Mouse (Mus musculus) gastrocnemius, adult 2 months (tissue): ENCODE measurements at regions not wholly inside any gene's neighbourhood (a gene's known extent, or its start where the extent isn't known, plus 50 kb on each side); places are given as distances from the start of the nearest gene placed in this dataset.

Experiments used
- DNase-seq: peaks from one replicate; pipeline ENCODE4 v3.0.0; 2022
- H3K27ac ChIP-seq: fragments of 200-600 bp; 2 replicates; pipeline ENCODE4 v1.8.1; 2022; ENCODE audit warnings: mild to moderate bottlenecking
- H3K4me3 ChIP-seq: fragments of 200-600 bp; 2 replicates; pipeline ENCODE4 v1.8.1; 2022; ENCODE audit warnings: mild to moderate bottlenecking, moderate library complexity
- CTCF ChIP-seq: fragments of 200-600 bp; IDR thresholded peaks from 2 replicates; pipeline ENCODE4 v1.8.1; 2022; ENCODE audit warnings: antibody characterized with exemption, mild to moderate bottlenecking, moderate library complexity
- intact Hi-C: fragments of 180-260 bp; cut with DNase I; formaldehyde crosslinking; loops from one replicate; pipeline ENCODE4 v1.15.1; 2025

DNA sequence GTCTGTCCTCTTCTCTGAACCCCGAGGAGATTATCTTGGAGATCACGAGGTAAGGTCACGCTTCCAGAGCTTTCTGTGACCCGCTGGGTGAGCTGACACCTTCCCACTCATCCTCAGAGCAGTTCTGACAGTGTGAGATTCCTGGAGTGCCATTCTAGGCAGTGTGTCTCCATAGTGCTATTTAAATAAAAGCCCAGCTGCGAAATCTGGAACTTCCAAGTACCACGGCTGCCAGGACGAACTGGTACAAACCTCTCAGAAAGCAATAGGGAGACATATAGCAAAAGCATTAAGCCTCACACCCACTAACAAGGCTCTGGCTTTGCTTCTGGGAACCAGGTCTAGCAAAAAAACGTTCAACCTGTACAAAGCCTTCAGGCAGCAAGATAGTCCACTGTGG lies 261.4 kb upstream of the Cdyl start:
- no peak for DNase-seq
- intact Hi-C loops: no loop called here
- H3K4me3 ChIP-seq: no peak overlapping the region
- H3K27ac ChIP-seq: no peak overlapping the region
- no peak for TF ChIP-seq CTCF

DNA sequence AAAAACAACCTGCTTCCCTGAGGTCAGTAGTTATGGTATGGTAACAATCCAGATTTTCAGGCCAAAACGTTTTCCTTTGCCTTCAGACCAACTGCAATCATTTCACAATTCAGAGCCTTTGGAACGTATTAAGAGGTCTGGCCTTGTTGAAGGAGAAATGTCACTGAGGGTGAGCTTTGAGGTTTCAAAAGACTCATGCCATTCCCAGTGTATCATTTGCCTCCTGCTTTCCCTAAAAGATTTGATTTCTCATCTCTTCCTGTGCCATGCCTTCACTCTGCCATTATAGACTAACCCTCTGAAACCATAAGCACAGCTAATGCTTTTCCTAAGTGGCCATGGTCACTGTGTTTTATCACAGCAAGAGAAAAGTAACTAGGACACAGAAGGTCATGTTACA lies 256.8 kb upstream of the Cdyl start:
- no peak overlapping the region for H3K4me3 ChIP-seq
- intact Hi-C loops: no loop called here
- TF ChIP-seq CTCF: no peak
- no peak overlapping the region for H3K27ac ChIP-seq
- DNase-seq: no peak

DNA sequence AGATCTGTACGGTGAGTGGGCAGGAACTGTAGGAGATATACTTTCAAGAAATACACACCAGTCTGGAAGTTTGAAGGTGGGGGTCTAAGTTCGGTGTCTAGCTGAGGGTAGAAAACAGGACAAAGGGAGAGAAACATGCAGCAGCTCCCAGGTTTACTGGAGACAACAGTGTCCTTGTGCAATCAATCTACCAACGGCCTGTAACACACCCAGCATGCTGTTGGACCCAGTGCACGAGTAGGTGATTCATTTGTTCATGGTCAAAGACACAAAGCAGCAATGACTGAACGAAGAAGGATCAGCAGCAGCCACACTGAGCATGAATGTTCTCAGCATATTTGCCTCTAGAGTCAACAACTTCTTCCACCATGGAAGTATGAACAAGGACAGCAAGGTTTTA lies 255.2 kb upstream of the Cdyl start:
- Histone ChIP-seq H3K27ac (no peak overlapping the region), H3K4me3 (no peak overlapping the region)
- TF ChIP-seq CTCF: no peak
- intact Hi-C loops: no loop called here
- no peak for DNase-seq

DNA sequence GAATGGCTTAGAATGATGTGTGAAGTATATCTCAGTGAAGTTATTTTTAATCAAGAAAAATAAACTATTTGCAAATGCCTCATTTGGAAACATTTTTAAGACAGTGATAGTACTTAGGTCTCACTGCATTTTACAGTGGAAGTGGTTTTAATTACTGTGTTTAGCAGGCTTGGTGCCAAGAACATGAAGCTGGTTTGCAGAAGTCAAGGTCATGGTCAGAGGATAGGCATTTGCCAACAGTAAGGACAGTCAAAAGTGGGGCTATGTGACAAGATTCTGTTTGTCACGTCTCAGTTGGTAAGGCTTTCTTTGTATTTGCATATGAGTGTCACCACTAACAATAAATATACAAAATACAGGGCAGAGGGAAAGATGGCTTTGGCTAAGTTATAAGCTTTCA lies 254.2 kb upstream of the Cdyl start:
- TF ChIP-seq CTCF: no peak
- no peak overlapping the region for H3K4me3 ChIP-seq
- intact Hi-C loops: no loop called here
- no peak for DNase-seq
- no peak overlapping the region for H3K27ac ChIP-seq

DNA sequence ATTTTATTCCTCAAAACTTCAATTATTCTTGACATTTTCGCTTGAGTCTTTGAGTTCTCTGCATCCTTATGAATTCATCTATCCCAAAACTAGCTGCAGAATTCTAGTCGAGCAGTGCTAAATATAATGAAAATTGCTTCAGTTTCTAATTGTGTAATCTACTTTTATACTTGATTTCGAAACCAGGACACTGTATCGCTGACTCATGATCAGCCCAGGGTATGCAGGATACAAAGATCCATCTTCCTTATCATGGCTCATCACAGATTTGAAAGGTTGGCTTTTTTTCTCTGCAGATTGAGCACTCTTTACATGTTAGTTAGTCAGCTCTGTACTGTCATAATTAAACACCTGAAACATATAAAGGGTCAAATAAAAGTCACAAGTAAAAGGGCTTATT lies 242.1 kb upstream of the Cdyl start:
- intact Hi-C loops: no loop called here
- H3K27ac ChIP-seq: no peak overlapping the region
- H3K4me3 ChIP-seq: no peak overlapping the region
- no peak for TF ChIP-seq CTCF
- no peak for DNase-seq

DNA sequence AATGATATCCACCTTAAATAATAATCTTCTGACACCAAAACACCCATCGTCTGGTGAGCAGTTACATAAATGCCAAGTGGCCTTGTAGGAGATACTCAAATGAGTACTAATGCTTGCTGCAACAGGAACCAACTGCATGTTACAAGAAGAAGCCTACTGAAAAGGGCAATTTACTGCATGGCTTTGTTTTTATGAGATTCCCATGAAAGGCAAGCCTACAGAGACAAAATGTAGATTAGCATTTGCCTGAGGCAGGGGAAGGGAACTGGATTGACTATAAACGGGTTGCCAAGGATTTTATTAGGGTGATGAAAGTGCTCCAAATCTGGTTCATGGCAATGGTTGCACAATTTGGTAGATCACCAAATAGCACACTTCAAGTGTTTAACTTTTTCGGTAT lies 239.6 kb upstream of the Cdyl start:
- no peak overlapping the region for H3K27ac ChIP-seq
- H3K4me3 ChIP-seq: no peak overlapping the region
- DNase-seq: no peak
- TF ChIP-seq CTCF: no peak
- intact Hi-C loops: no loop called here

DNA sequence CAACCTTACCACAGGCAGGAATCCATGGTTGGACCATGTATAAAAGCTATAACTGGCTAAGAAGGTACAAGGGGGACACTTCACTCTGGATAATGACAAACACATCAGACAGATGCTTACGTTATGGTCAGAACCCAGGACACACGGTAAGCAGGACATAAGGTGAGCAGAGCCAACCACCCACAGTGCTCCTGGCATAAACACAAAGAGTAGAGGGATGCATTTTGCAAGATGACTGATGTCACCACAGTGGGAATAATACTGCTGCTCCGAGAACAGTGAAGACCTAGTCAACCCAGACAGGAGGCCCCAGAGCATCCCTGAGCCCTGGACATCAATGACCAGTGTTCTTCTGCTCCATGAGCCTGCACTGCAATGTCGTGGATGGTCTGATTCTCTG lies 233.6 kb upstream of the Cdyl start:
- no peak for DNase-seq
- no peak overlapping the region for H3K4me3 ChIP-seq
- H3K27ac ChIP-seq: no peak overlapping the region
- intact Hi-C loops: no loop called here
- TF ChIP-seq CTCF: no peak

DNA sequence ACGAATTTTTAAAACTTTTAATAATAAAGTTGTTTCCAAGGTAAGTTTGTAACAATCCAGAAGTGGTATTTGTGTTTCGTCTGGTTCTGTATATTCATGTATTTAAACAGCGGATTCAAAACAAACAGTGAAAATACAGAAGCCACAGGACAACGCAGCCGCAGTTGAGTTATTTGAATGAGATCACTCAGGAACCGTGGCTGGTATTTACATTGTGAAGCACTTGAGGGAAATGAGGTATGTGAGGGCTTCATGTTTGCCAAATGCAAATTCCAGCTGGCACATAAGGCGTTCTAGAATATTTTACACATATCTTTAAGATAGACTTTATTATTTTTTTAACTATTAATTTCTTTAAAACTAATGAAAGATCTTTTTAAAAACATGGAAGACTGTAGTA lies 224.5 kb upstream of the Cdyl start:
- DNase-seq: no peak
- intact Hi-C loops: no loop called here
- no peak overlapping the region for H3K4me3 ChIP-seq
- no peak overlapping the region for H3K27ac ChIP-seq
- TF ChIP-seq CTCF: no peak

DNA sequence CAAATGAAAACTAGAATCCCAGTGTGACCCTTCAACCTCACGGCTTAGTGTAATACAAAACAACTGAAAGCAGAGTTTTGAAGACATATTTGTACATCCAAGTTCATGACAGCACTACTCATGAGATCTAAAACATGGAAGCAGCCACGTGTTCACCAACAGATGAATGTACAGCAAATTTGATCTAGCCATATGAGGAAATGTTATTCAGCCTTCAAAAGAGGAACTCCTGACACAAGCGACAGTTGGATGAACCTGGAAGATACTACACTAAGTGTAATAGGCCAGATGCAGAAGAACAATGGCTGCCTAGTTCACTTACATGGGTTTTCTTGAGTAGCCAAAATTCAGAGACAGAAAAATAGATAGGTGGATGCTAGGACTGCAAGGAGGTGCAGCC lies 212.0 kb upstream of the Cdyl start:
- intact Hi-C loops: no loop called here
- H3K4me3 ChIP-seq: no peak overlapping the region
- H3K27ac ChIP-seq: no peak overlapping the region
- no peak for TF ChIP-seq CTCF
- no peak for DNase-seq

DNA sequence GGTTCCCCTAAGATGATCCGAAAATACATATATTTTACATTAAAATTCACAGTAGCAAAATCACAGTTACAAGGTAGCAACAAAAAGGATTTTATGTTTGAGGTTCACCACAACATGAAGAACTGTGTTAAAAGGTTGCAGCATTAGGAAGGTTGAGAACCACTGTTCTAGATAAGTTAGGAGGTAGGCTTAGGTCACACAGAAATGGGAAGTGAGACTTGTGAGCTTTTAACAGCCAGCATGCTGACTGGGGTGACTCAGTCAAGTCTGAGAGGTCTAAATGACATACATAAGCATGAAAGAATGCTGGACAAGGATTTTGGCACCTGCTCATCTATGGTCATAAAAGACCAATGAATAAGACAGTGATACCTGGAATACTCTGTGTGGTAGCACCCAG lies 207.2 kb upstream of the Cdyl start:
- no peak for DNase-seq
- Histone ChIP-seq H3K27ac (no peak overlapping the region), H3K4me3 (no peak overlapping the region)
- intact Hi-C loops: no loop called here
- no peak for TF ChIP-seq CTCF

DNA sequence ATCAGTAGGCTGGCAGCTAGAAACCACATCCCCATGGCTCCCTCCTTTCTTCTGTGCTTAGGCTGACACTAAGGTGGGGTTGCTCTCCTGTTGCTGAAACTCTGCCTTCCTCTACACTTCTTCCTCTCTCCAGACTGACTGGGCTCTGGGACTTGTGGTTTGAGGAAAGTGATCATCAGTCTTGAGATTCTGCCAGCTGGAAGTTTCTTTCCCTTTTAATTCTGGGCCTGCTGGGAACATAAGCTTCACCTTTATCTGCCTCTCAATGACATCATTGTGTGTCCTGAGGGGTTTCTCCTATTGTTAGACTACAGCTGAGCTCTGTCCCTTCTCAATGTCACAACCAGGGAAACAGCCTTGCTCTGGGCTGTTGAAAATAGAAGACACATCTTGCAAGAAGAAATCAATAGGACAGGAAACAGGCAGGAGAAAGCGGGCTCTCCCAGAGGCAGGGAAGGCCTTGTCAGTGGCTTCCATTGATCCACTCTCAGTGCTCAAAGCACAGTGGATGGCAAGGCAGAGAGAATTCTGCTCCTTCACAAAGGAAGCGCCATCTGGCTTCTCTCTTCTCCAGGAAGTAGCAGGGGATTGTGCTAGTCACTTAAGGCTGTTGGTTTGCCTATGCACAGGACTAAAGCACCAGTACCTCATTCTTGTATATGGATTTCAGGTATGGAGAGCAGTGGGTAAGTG lies 206.3 kb upstream of the Cdyl start:
- no peak for DNase-seq
- TF ChIP-seq CTCF: no peak
- no peak overlapping the region for H3K27ac ChIP-seq
- intact Hi-C loops: no loop called here
- H3K4me3 ChIP-seq: no peak overlapping the region

DNA sequence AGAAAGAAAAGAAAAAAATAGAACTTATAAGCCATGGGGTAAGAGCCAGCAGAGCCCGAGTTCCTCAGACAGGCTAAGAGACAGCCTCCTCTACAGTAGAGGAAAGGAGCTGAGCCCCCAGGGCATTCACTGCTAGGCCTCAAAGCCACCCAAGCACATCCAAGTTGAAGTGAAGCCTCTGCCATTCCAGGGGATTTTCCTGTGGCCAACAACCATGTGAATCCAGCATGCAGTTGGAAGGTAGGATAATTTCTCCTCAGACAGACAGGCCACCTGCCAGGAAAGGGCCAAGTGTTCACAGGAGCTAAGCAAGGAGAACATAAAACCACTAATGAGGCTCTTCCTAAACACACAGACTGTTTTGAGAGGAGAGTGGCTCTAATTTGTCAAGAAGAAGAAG lies 199.6 kb upstream of the Cdyl start:
- H3K4me3 ChIP-seq: no peak overlapping the region
- intact Hi-C loops: no loop called here
- H3K27ac ChIP-seq: no peak overlapping the region
- DNase-seq: no peak
- no peak for TF ChIP-seq CTCF

DNA sequence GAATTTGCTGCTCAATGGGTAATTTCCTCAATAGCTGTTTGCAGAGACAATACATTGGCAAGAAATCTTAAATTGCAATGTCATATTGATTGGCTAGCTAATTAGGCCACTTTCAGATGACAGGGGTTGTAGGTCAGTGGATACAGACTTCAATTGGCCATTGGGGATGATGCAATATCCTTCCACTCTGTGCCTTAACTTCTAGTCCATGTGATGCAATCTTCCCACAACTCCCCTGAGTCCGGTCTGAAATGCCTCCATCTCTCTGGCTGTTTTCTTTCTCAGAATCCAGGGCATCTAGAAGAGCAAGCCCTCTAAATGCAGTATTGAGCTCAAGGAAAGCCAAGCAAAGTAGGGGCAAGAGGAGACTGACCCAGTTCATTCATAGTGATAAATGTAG lies 196.4 kb upstream of the Cdyl start:
- TF ChIP-seq CTCF: no peak
- intact Hi-C loops: no loop called here
- Histone ChIP-seq H3K4me3 (no peak overlapping the region), H3K27ac (peak overlapping the region; percentile 5; the same call in 1 of the 2 replicates)
- peak; percentile 39 for DNase-seq

DNA sequence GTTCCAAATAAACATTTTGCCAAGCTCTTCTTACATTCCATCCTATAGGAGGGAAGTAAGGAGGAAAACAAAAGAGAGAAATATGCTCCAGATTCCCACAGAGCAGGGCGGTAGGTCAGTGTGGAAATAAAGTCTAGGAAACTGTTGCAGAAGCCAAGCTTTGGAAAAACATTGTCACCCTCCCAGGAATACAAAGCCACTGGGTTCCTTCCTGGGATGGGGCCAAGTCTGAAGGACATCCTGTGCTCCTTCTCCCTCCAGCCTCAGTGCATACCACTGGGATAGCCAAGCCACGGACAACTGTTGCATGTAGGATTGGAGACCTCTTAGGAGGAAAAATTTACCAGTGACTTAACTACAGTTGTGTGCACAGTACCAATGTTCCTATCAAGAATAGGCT lies 195.8 kb upstream of the Cdyl start:
- TF ChIP-seq CTCF: no peak
- Histone ChIP-seq H3K4me3 (no peak overlapping the region), H3K27ac (no peak overlapping the region)
- intact Hi-C loops: no loop called here
- DNase-seq: peak; percentile 21
